Mouse (Mus musculus) mature B cell (primary cell): ENCODE data around the gene Ppp2r2d.

ENCODE experiments used
- in situ Hi-C: fragments of 300-500 bp; cut with MboI; formaldehyde crosslinking; loops from 2 replicates; pipeline ENCODE4 v1.14.3; 2019

Gene Ppp2r2d

GRCm38 (mm10) chr7:138856670-138857069 is 10.8 kb downstream of the Ppp2r2d start:
- in situ Hi-C loops: no loop called here

- in situ Hi-C loops: no loop called here
These were observed 18.2 kb downstream of the Ppp2r2d start for GRCm38 (mm10) chr7:138863950-138864572.

- in situ Hi-C loops: no loop called here
These were observed 18.9 kb downstream of the Ppp2r2d start for GRCm38 (mm10) chr7:138864776-138865175.

- in situ Hi-C loops: no loop called here
These were observed 21.4 kb downstream of the Ppp2r2d start for GRCm38 (mm10) chr7:138867286-138867685.

- in situ Hi-C loops: no loop called here
These were observed 22.4 kb downstream of the Ppp2r2d start for GRCm38 (mm10) chr7:138868316-138868715.

- in situ Hi-C loops: no loop called here
These were observed 27.1 kb downstream of the Ppp2r2d start for GRCm38 (mm10) chr7:138872956-138873355.

GRCm38 (mm10) chr7:138875031-138875430 is 29.2 kb downstream of the Ppp2r2d start:
- in situ Hi-C loops: no loop called here

GRCm38 (mm10) chr7:138883724-138884123 is 37.8 kb downstream of the Ppp2r2d start:
- in situ Hi-C loops: no loop called here

GRCm38 (mm10) chr7:138885365-138886289 is 39.7 kb downstream of the Ppp2r2d start:
- in situ Hi-C loops: no loop called here

- in situ Hi-C loops: no loop called here
These were observed 52.2 kb downstream of the Ppp2r2d start for GRCm38 (mm10) chr7:138898122-138898521.

GRCm38 (mm10) chr7:138898743-138899142 is 52.9 kb downstream of the Ppp2r2d start:
- in situ Hi-C loops: no loop called here

- in situ Hi-C loops: no loop called here
These were observed 58.1 kb downstream of the Ppp2r2d start for GRCm38 (mm10) chr7:138903886-138904435.

GRCm38 (mm10) chr7:138906441-138906840 is 60.6 kb downstream of the Ppp2r2d start:
- in situ Hi-C loops: no loop called here

GRCm38 (mm10) chr7:138907043-138907442 is 61.2 kb downstream of the Ppp2r2d start:
- in situ Hi-C loops: no loop called here

- in situ Hi-C loops: no loop called here
These were observed 62.1 kb downstream of the Ppp2r2d start for GRCm38 (mm10) chr7:138907976-138908375.

GRCm38 (mm10) chr7:138908768-138909276 is 62.9 kb downstream of the Ppp2r2d start:
- in situ Hi-C loops: no loop called here

- in situ Hi-C loops: no loop called here
These were observed 63.7 kb downstream of the Ppp2r2d start, which contains the start of gene Bnip3 for GRCm38 (mm10) chr7:138909277-138910192. Gene Bnip3 (minus strand): TSS chr7:138909519.

GRCm38 (mm10) chr7:138910193-138910562 is 64.3 kb downstream of the Ppp2r2d start:
- in situ Hi-C loops: no loop called here

GRCm38 (mm10) chr7:138913616-138914015 is 67.7 kb downstream of the Ppp2r2d start:
- in situ Hi-C loops: no loop called here

- in situ Hi-C loops: no loop called here
These were observed 73.5 kb downstream of the Ppp2r2d start for GRCm38 (mm10) chr7:138919156-138919944.

GRCm38 (mm10) chr7:138921611-138922010 is 75.7 kb downstream of the Ppp2r2d start:
- in situ Hi-C loops: loop anchor here (5.0 kb wide), 1 partner anchor 79 kb away; no protein-coding TSS in a partner anchor
